Mouse (Mus musculus): ENCODE measurements around the gene Cpa4. TPM values are rescaled to one million over a fixed set of nuclear protein-coding genes. Genes with fewer than 3 reads are reported as not detected.

Cpa4 gene
- total RNA-seq, 1 experiment from 2014 or later, result not detected

DNA sequence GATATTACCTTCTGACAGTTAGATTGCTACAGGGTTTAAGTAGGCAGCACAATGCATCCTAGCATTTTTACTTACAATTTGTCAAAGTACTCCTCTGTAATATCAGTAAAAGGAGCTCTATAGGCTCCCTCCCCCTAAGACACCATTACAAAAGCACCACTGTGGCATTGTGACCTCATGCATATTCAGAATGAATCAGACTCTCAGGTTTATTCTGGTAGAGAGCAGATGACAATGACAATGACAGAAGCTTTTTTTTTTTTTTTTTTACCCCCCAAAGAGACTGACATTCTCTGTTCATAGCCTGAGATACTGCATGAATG lies 17.0 kb upstream of the Cpa4 start:
- ATAC-seq (replicated peaks; ENCODE audit: low read depth, poor library complexity, severe bottlenecking), result no peak

GRCm38 (mm10) chr6:30551644-30552580 lies 16.3 kb upstream of the Cpa4 start:
- ATAC-seq (replicated peaks; ENCODE audit: low read depth, poor library complexity, severe bottlenecking), result peak; percentile 53; the same call in 1 of the 2 replicates

DNA sequence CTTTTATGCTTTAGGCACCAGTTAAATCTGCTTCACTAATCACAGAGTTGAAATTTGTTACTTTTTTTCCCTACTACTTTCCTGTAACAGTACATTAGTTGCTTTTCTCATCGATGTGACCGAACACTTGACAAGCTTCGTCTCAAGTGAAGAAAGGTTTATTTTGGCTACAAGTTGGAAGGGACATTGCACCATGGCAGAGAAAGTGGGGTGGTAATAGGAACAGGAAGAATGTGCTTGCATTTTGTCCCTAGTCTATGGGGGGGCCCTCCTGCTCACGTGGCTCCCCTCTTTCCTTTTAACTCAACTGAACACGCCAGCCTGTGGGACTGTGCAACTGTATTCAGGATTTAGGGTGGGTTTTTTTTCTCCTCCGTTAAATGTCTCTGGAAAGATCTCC lies 15.5 kb upstream of the Cpa4 start:
- no peak for ATAC-seq (replicated peaks; ENCODE audit: low read depth, poor library complexity, severe bottlenecking)

DNA sequence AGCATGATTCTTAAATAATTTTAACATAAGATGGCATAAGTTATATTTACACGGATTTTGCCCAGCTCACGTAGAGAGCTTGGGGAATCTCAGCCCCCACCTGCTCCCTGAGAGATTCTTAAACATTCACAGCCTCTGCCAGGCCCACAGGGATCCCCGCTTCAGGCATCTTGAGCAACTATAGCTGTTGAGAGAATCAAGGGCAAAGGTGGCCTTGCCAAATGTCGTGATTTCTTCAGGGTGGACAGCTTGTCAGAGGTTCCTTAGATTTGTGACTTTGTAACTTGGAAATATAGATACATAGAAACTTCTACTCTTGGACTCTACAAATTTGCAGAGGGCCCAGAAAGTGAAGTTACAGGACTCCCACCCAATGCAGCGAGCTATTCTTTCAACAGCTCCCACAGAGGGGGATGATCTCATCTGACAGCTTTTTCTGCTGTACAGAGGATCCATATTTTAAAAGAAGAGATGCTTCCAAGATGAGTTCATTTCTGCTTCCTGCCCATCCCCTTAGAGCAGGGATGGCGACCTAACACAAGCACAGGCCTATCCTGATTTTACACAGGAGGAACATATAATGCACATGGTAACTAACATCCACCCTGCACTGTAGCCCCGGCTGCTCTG lies 14.7 kb upstream of the Cpa4 start:
- ATAC-seq (replicated peaks; ENCODE audit: low read depth, poor library complexity, severe bottlenecking), result no peak

- no peak for ATAC-seq (replicated peaks; ENCODE audit: low read depth, poor library complexity, severe bottlenecking)
These were observed 14.1 kb upstream of the Cpa4 start for GRCm38 (mm10) chr6:30554092-30554491.

DNA sequence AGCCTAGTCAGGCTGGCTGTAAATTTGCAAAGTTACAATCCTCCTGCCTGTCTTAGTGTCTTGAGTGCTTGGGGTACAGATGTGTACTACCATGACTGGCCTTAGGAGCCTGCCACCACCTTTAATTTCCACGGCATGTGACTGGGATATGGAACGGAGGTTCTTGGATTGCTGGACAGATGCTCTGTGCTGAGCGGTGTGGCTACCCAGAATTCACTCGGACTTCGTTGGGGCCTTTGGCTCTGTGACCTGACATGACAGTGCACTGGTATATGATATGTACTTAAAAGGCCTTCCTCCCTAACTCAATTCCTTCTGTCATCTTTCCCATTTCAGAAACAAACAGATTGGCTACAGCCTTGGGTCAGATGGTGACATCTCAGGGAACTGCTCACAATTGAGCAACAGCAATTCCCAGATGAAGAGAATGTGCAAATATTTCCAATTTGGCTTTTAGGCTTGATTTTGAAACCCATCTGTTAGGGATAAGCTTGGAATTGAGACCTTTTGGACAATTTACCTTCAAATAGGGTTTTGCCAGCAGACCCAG lies 13.5 kb upstream of the Cpa4 start:
- ATAC-seq (replicated peaks; ENCODE audit: low read depth, poor library complexity, severe bottlenecking), result no peak

GRCm38 (mm10) chr6:30556080-30556479 lies 12.1 kb upstream of the Cpa4 start:
- ATAC-seq (replicated peaks; ENCODE audit: low read depth, poor library complexity, severe bottlenecking), result no peak

DNA sequence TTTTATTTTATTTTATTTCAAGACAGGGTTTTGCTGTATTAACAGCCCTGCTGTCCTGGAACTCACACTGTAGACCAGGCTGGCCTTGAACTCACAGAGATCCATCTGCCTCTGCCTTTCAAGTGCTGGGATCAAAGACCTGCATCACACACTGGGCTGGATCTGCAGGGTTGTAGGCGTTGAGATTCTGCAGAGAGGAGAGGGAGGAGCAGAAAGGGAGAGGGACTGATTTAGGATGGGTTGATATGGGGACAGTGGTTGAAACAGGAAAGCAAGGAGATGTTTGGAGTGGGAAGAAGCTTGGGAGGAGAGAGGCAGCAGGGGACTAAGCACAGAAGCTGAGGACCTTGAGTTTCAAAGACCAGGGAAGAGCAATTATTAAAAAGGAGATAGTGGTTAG lies 8.4 kb upstream of the Cpa4 start:
- ATAC-seq (replicated peaks; ENCODE audit: low read depth, poor library complexity, severe bottlenecking), result no peak

DNA sequence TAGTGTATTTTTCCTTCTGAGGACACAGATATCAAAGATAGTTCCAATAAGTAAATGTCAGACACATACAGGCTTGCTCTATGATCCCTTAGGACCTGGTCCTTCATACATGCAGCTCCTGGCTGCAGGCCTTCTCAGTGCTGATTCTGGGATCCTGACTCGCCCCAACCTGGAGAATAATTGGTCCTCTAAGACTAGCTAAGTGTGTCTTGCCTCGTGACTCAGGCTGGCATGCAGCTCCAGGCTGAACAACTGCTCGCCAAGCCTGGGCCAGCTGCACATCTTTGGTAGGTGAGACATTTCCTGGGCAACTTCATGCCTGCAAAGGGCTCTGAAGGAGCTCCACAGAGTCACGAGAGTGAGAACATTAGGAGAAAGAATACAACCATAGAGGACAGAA lies 6.0 kb upstream of the Cpa4 start:
- no peak for ATAC-seq (replicated peaks; ENCODE audit: low read depth, poor library complexity, severe bottlenecking)

GRCm38 (mm10) chr6:30563575-30563974 lies 4.6 kb upstream of the Cpa4 start:
- no peak for ATAC-seq (replicated peaks; ENCODE audit: low read depth, poor library complexity, severe bottlenecking)

- no peak for ATAC-seq (replicated peaks; ENCODE audit: low read depth, poor library complexity, severe bottlenecking)
These were observed 4.1 kb upstream of the Cpa4 start for GRCm38 (mm10) chr6:30564051-30564450.

- no peak for ATAC-seq (replicated peaks; ENCODE audit: low read depth, poor library complexity, severe bottlenecking)
These were observed 1.2 kb downstream of the Cpa4 start for GRCm38 (mm10) chr6:30569331-30569730.

DNA sequence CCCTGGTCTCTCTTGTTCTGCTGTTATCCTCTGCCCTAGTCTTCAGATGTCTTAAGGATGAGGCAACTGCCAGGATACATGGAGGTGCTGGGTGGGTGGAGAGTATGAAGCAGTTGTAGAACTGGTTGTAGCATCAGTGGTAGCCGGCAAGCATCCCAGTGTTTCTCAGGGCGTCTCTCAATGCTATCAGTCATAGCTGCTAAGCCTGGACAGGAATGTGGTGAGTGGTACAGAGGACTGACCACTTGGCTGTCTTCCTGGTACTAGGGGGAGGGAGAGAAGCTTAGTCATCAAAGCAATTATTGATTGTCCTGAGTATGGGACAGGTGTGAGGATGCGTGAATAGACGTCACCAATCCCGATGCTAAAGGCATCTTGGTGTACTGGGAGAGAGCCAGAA lies 1.8 kb downstream of the Cpa4 start:
- ATAC-seq (replicated peaks; ENCODE audit: low read depth, poor library complexity, severe bottlenecking), result no peak

- ATAC-seq (replicated peaks; ENCODE audit: low read depth, poor library complexity, severe bottlenecking), result no peak
These were observed 4.5 kb downstream of the Cpa4 start for GRCm38 (mm10) chr6:30572456-30573311.

DNA sequence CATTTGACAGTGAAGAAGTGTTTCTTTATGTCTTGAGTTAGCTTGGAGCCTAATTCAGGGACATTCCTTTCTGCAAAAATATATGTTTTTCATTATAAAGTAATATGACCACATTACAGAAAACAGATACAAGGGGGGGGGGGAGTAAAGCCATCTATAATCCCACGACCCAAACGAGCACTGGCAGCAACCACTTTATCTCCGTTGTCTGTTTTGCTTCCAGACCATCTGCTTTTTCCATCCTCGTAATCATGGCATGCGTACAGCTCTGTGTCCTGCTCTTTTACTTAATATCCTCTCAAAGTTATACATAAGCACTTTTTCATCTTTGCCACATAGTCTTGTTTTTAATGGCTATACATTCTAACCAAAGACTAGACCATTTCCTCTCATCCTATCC lies 5.2 kb downstream of the Cpa4 start:
- ATAC-seq (replicated peaks; ENCODE audit: low read depth, poor library complexity, severe bottlenecking), result no peak

DNA sequence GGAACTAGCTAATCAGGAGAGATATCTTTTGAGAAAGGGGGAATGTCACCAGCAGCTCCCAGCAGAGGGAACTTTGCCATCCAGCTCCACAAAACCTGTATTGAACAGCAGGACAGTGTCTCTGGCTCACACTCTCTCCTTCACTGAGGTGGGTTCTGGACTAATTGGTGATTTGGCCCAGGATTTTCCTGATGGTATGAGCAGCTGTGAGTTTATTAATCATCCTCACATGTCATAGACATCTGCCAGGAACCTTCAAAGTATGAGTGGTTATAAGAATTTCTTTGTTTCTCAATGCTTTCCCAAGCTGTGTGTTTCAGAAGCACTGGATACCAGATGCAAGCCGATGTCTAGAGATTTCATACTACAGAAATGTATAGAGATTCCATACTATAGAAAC lies 6.8 kb downstream of the Cpa4 start:
- ATAC-seq (replicated peaks; ENCODE audit: low read depth, poor library complexity, severe bottlenecking), result no peak

DNA sequence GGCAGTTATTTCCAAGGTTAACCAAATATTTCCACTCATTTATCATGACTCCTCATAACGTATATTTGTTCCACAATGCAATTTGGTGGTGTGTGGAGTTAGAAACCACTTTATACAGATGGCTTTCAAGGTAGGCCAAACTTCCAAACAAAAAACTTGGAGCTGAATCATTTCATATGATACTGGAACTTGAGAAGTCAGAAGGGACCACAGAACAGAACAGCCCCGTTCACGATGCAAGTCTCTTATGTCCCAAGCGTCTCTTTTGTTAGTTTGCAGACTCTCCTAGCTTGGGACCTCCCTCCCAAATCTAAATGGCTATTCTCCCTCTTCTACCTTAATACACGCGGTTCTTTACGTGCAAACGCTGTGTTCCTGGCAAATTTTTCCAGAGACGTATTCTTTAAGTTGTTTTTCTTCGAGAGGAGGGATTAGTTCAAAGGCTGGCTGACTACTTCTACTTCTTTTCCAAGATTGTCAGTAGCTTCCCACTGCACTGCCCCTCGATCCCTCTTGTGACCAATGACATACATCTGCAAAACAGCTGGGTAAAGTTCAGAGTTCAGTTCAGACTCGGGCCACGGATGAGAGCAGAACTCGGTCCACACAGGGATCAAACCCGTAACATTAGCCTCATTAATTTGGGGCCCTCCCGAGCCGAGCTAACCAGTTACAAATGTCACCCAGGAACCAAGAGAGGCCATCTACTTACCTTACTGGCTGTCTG lies 8.5 kb downstream of the Cpa4 start:
- ATAC-seq (replicated peaks; ENCODE audit: low read depth, poor library complexity, severe bottlenecking), result no peak

DNA sequence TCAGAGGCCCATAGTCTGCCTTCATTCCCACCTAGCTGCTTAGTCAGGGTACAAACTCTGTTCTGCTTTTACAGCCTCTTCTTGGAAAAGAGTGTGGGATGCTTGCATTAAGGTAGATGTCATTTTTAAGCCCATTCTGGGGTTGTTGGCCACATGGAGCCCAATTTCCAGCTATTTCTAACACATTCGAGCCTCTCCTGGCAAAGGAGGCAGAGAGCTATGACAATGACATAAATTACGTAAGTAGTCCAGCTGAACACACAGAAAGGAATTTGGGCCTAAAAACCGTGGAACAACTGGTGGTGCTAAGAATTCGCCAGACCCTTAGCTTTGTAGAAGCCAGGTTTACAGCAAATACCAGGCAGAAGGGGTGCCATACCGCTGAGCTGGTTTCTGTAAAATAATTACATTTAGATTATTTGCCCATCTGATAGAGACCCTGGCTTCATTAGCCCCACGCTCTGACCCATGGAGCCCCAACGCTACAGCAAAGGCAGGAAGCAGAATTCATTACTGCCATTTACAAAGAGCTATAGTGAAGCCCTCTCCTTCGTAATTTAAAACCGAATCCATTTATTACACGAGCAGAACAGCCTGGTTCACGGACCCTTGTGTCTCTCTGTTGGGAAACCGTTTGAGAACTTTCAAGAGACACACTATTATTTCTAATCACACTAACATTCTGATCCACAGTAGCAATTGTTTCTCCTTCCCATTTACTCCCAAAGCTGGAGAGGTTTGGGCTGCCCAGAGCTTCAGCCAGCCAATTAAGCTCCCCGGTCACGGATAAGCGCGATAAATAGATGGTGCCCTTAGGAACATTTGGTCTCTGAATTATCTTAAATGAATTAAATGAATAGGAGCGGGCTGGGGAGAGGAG lies 12.0 kb downstream of the Cpa4 start:
- ATAC-seq (replicated peaks; ENCODE audit: low read depth, poor library complexity, severe bottlenecking), result no peak

GRCm38 (mm10) chr6:30580841-30581176 lies 12.6 kb downstream of the Cpa4 start:
- ATAC-seq (replicated peaks; ENCODE audit: low read depth, poor library complexity, severe bottlenecking), result no peak

Measured in common myeloid progenitor, adult 5-6 weeks (primary cell).